In genomic region chr10:70220971-70221370, GRCm38 (mm10) we compare ENCODE assay signal across 28 mouse cellular contexts. TPM values are rescaled to one million over a fixed set of nuclear protein-coding genes. Genes with fewer than 3 reads are reported as not detected.
"Had no signal": no experiment of that assay in that cellular context is flagged by ENCODE, and none has a peak within 500 bp of the region (broad histone marks: within the 10 kb centered on the region; RNA-seq: fewer than 3 reads in every experiment).

No protein-coding gene starts in this region.

- ATAC-seq: hindbrain, embryonic 16.5 days; intestine, embryonic 16.5 days; liver, postnatal 0 days; lung, postnatal 0 days; midbrain, embryonic 13.5 days; midbrain, embryonic 16.5 days had no signal

- DNase-seq: layer of hippocampus, adult 9-11 months; layer of hippocampus, postnatal 36 days; liver, postnatal 0 days; lung, embryonic 14.5 days; retina, postnatal 1 day; right cerebral cortex, postnatal 25 days; spleen, adult 18-20 months; thymus, postnatal 25 days had no signal

- H3K4me1 ChIP-seq: midbrain, embryonic 10.5 days; midbrain, embryonic 13.5 days; neural tube, embryonic 13.5 days; stomach, embryonic 15.5 days had no signal

- H3K4me2 ChIP-seq: liver, embryonic 11.5 days; lung, embryonic 14.5 days; midbrain, embryonic 13.5 days; neural tube, embryonic 13.5 days; stomach, embryonic 15.5 days had no signal

- H3K9ac ChIP-seq: liver, embryonic 14.5 days; liver, postnatal 0 days; lung, embryonic 14.5 days; midbrain, embryonic 13.5 days; neural tube, embryonic 13.5 days; stomach, embryonic 15.5 days had no signal

- H3K4me3 ChIP-seq: layer of hippocampus, adult 2 months; left cerebral cortex, adult 2 months; midbrain, embryonic 10.5 days; midbrain, embryonic 13.5 days; myocyte; neural tube, embryonic 13.5 days; stomach, embryonic 15.5 days had no signal

- H3K36me3 ChIP-seq: midbrain, embryonic 10.5 days; midbrain, embryonic 13.5 days; neural tube, embryonic 13.5 days; stomach, embryonic 15.5 days had no signal

- H3K27me3 ChIP-seq: midbrain, embryonic 13.5 days; neural tube, embryonic 13.5 days; stomach, embryonic 15.5 days had no signal

- H3K27ac ChIP-seq: layer of hippocampus, adult 2 months; left cerebral cortex, adult 2 months; liver, embryonic 14.5 days; macrophage; midbrain, embryonic 10.5 days; midbrain, embryonic 13.5 days; neural tube, embryonic 13.5 days; stomach, embryonic 15.5 days had no signal

- H3K9me3 ChIP-seq: midbrain, embryonic 10.5 days; midbrain, embryonic 13.5 days; neural tube, embryonic 13.5 days; stomach, embryonic 15.5 days had no signal

RNA-seq across cellular contexts. Expression of gene Mrln, which starts 16.5 kb away (rescaled TPM):
- total RNA-seq: layer of hippocampus, adult 2 months; left cerebral cortex, adult 2 months; left cerebral cortex, postnatal 10 days; left cerebral cortex, postnatal 36 days; megakaryocyte, adult 5-6 weeks; monocyte, adult 5-6 weeks had no signal
- polyA plus RNA-seq: large intestine, adult 2 months; lung, embryonic 14.5 days; macrophage; midbrain, embryonic 13.5 days; midbrain, embryonic 16.5 days had no signal

RNA-seq across cellular contexts. Expression of gene Slc16a9, which starts 23.9 kb away (rescaled TPM):
- total RNA-seq: monocyte, adult 5-6 weeks; neutrophil, adult 5-6 weeks had no signal
